Mouse (Mus musculus) heart, embryonic 11.5 days (tissue): ENCODE data around the gene Gtf2ird1. TPM values are rescaled to one million over a fixed set of nuclear protein-coding genes. Genes with fewer than 3 reads are reported as not detected.

Experiments used
- ATAC-seq: fragments of 200-750 bp; cut with Nextera tagmentation; replicated peaks from 2 replicates; pipeline ENCODE4 v1.8.0; 2017; ENCODE audit warnings: moderate library complexity; ENCODE audit not compliant: insufficient number of reproducible peaks, low FRiP score, low TSS enrichment
- H3K27ac ChIP-seq: fragments of 300-500 bp; sonication (generic); 2 replicates; pipeline ENCODE4 v1.5.1; 2014; ENCODE audit warnings: mild to moderate bottlenecking, low read depth, low read length
- H3K27me3 ChIP-seq: fragments of 300-500 bp; sonication (generic); 2 replicates; pipeline ENCODE4 v1.6.1; 2014; ENCODE audit warnings: mild to moderate bottlenecking, low read length, mixed read lengths; ENCODE audit not compliant: control insufficient read depth, insufficient read depth
- H3K36me3 ChIP-seq: fragments of 300-500 bp; sonication (generic); 2 replicates; pipeline ENCODE4 v1.6.1; 2014; ENCODE audit warnings: mild to moderate bottlenecking, low read length, moderate library complexity, mixed read lengths; ENCODE audit not compliant: control insufficient read depth, insufficient read depth
- H3K4me1 ChIP-seq: fragments of 300-500 bp; sonication (generic); 2 replicates; pipeline ENCODE4 v1.6.1; 2014; ENCODE audit warnings: low read length; ENCODE audit not compliant: control insufficient read depth, insufficient read depth
- H3K4me2 ChIP-seq: fragments of 300-500 bp; sonication (generic); 2 replicates; pipeline ENCODE4 v1.6.1; 2014; ENCODE audit warnings: mild to moderate bottlenecking, moderate library complexity
- H3K4me3 ChIP-seq: fragments of 300-500 bp; sonication (generic); 2 replicates; pipeline ENCODE4 v1.5.1; 2014; ENCODE audit warnings: low read depth, low read length
- H3K9ac ChIP-seq: fragments of 300-500 bp; sonication (generic); 2 replicates; pipeline ENCODE4 v1.6.1; 2014; ENCODE audit warnings: mild to moderate bottlenecking, low read depth, low read length, moderate library complexity
- H3K9me3 ChIP-seq: fragments of 300-500 bp; sonication (generic); replicated peaks from 2 replicates; pipeline ENCODE4 v1.6.1; 2016; ENCODE audit warnings: low read length; ENCODE audit not compliant: control insufficient read depth
- WGBS: fragments of 180-500 bp; shearing (Covaris S2); extraction: QIAGEN DNeasy Blood & Tissue Kit; methylation state at CpG from one replicate; pipeline ENCODE4 v1.1.7; 2014; ENCODE audit not compliant: insufficient replicate concordance; 5-methylcytosine and 5-hydroxymethylcytosine counted together
- polyA plus RNA-seq: library from polyadenylated mRNA; unstranded; fragments of >200 nt; fragmentation: Nextera tagmentation; extraction: Ambion mirVana; gene quantifications from 2 replicates; pipeline ENCODE4 v1.2.1, GENCODE M21; 2014

Gene Gtf2ird1
- polyA plus RNA-seq, 1 experiment from 2014 or later, result 49.0 TPM

DNA sequence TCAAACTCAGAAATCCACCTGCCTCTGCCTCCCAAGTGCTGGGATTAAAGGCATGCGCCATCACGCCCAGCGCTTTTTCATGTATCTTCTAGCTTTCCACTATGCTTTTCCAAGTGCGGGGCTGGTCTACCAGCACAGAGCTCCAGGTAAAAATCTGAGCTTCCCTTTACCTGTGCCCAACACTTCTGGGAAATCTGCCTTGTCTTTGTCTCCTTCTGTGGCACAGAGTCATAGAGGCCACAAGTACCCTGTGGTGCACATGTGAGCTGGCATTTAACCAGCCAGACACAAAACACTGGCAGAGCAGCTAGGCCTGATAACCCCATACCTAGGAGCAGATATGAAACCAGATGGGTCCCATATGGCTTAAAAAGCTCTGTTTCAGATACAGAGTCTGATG is 36.4 kb upstream of the Gtf2ird1 start:
- H3K27me3 ChIP-seq, result no peaks in the 10 kb centered on the region
- H3K4me1 ChIP-seq, result peaks cover 2% of the 10 kb centered on the region; the same call in 1 of the 2 replicates
- 96% methylated on average over 4 of the region's 4 CpGs for WGBS
- H3K4me2 ChIP-seq, result no peak overlapping the region
- ATAC-seq, result no peak
- H3K4me3 ChIP-seq, result no peak overlapping the region
- peaks cover 7% of the 10 kb centered on the region for H3K36me3 ChIP-seq
- no peaks in the 10 kb centered on the region for H3K9me3 ChIP-seq
- no peak overlapping the region for H3K27ac ChIP-seq
- H3K9ac ChIP-seq, result no peak overlapping the region

DNA sequence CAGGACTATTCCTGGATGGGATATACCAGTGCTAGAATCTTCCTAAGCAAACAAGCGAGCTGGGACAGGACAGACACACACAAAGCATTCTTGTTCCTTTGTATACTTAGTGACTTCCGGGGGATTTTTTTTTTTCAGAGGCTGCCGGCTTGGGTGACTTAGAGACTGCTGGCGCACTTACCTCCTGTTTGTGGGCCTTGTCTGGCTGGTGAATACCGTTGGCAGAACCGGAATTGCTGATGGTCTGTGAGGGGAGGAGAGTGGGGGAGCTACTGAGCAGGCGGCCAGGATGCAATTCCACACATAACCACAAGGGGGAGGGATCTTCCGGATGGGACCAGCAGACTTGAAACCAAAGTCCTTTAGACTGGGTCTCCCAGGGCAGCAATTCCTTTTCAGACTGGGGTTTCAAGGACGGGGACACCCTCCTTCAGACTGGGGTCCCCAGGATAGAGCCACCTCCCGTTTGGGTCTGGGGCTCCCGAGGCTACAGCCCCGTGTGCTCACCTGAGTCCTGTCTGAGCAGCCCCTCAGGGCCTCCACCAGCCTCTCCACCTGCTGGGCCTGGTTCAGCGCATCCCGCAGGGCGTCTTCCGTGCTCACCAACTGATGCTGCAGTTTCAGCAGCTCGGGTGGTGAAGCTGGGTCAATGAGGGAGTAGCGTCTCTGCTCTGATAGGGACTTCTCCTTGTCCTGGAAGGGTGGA is 35.3 kb upstream of the Gtf2ird1 start:
- H3K27me3 ChIP-seq, result no peaks in the 10 kb centered on the region
- WGBS, result 25% methylated on average over 18 of the region's 18 CpGs
- H3K9me3 ChIP-seq, result no peaks in the 10 kb centered on the region
- peak overlapping the region; percentile 8; the same call in 1 of the 2 replicates for H3K4me2 ChIP-seq
- peaks cover 5% of the 10 kb centered on the region for H3K36me3 ChIP-seq
- 0 out of 2 replicates have a peak overlapping the region, but pooled peaks have one; percentile 28 for H3K9ac ChIP-seq
- H3K4me3 ChIP-seq, result no peak overlapping the region
- no peak for ATAC-seq
- no peak overlapping the region for H3K27ac ChIP-seq
- H3K4me1 ChIP-seq, result peaks cover 2% of the 10 kb centered on the region; the same call in 1 of the 2 replicates

DNA sequence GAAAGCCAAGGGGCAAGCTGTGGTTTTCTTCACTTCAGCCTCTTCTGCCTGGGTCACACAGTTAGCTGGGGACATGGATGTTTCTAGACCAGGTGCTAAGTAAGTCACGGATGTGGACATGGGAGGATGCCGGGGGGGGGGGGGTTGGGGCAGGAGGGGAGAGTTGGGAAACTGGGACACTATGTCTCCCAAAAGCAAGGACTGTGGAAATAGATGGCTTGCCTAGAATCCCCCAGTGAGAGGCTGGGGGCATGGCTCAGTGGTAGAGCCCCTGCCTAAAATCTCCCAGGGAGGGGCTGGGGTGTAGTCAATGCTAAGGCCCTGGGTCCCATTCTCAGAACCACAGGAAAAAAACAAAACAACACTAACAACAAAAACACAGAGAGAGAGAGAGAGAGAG is 34.7 kb upstream of the Gtf2ird1 start:
- Histone ChIP-seq H3K4me3 (no peak overlapping the region), H3K36me3 (peaks cover 5% of the 10 kb centered on the region), H3K4me1 (peaks cover 2% of the 10 kb centered on the region; the same call in 1 of the 2 replicates), H3K9ac (no peak overlapping the region), H3K27ac (no peak overlapping the region), H3K9me3 (no peaks in the 10 kb centered on the region), H3K4me2 (no peak overlapping the region), H3K27me3 (no peaks in the 10 kb centered on the region)
- ATAC-seq, result no peak
- 79% methylated on average over 2 of the region's 2 CpGs for WGBS

DNA sequence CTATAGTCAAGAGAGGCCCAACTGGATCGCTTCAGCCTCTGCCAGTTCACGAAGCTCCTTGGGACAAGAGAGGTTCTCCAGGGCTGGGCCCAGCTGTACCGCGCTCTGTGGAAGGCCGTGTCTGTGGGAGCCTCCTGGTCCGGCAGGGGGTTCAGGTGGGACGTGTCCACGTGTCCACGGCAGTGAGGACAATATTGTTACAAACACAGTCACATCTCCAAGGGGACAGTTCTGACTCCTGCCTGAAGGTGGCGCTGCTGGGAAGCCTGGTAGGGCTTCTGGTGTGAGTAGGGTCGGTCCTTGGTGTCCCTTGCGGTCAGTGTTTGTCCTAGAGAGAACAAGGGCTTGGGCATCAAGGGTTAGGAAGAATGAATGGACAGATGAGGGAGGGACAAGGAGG is 33.9 kb upstream of the Gtf2ird1 start:
- Histone ChIP-seq H3K4me2 (no peak overlapping the region), H3K27me3 (no peaks in the 10 kb centered on the region), H3K36me3 (peaks cover 5% of the 10 kb centered on the region), H3K9ac (no peak overlapping the region), H3K4me3 (no peak overlapping the region), H3K9me3 (no peaks in the 10 kb centered on the region), H3K27ac (no peak overlapping the region), H3K4me1 (peaks cover 2% of the 10 kb centered on the region; the same call in 1 of the 2 replicates)
- ATAC-seq, result no peak
- 86% methylated on average over 12 of the region's 12 CpGs for WGBS

DNA sequence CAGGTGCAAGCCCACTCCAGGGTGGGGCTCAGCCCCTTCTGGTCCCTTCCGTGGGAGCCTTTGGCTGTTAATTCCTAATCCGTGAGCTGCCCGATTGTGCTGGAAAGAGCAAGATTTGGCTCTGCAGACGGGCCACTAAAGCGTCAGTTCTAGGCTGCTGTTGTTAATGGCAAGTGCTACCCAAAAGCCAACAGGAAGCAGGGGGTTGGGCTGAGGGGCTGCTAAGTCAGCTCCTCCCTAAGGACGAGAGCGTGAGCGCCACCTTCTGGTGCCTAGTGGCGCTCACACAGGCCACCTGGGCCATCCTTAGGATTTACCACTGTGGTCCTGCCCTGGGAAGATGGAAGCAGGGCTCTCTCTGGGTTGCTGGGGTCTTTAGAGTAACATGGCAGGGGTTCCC is 33.1 kb upstream of the Gtf2ird1 start:
- H3K4me1 ChIP-seq, result peaks cover 2% of the 10 kb centered on the region; the same call in 1 of the 2 replicates
- no peaks in the 10 kb centered on the region for H3K27me3 ChIP-seq
- H3K4me3 ChIP-seq, result no peak overlapping the region
- no peak overlapping the region for H3K9ac ChIP-seq
- H3K36me3 ChIP-seq, result peaks cover 5% of the 10 kb centered on the region
- H3K4me2 ChIP-seq, result no peak overlapping the region
- no peak for ATAC-seq
- no peak overlapping the region for H3K27ac ChIP-seq
- H3K9me3 ChIP-seq, result no peaks in the 10 kb centered on the region
- 18% methylated on average over 9 of the region's 9 CpGs for WGBS

DNA sequence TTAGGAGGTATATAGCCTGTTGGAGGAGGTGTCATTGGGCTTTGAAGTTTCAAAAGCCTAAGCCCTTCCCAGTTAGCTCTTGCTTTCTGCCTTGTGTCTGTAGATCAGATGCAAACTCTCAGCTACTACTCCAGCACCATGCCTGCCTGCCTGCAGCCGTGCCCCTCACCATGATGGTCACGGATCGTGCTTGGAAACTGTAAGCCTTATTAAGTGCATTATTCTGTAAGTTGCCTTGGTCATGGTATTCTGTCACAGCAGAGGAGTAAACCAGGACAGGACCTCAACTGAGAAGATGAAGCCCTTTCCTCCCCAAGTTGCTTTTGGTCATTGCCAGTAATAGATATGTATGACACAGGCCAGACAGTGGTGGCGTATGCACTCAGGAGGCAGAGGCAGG is 32.1 kb upstream of the Gtf2ird1 start:
- Histone ChIP-seq H3K4me3 (no peak overlapping the region), H3K27ac (no peak overlapping the region), H3K4me2 (no peak overlapping the region), H3K9me3 (no peaks in the 10 kb centered on the region), H3K36me3 (peaks cover 5% of the 10 kb centered on the region), H3K27me3 (no peaks in the 10 kb centered on the region), H3K9ac (no peak overlapping the region), H3K4me1 (peaks cover 2% of the 10 kb centered on the region; the same call in 1 of the 2 replicates)
- WGBS, result 92% methylated on average over 4 of the region's 4 CpGs
- no peak for ATAC-seq

DNA sequence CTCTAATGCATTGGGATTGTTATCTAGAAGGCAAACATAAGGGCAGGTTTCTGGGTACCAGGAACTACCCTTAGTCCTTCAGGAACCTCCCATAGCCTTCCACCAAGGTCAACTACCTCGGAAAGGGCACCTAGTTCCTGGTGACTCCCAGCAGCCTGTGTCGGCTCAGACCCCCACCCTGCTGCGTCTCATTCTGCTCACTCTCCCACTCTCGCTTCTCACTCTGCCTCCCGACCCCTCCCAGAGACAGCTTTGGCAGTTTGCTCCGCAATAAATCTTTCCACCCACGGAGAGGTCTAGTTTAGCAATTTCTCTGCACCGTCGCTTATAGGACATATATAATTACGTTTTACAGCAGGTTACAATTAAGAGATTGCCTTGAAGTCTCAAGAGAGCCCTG is 31.5 kb upstream of the Gtf2ird1 start:
- Histone ChIP-seq H3K4me3 (no peak overlapping the region), H3K36me3 (peaks cover 5% of the 10 kb centered on the region), H3K4me1 (peaks cover 2% of the 10 kb centered on the region; the same call in 1 of the 2 replicates), H3K27me3 (no peaks in the 10 kb centered on the region), H3K9ac (no peak overlapping the region), H3K9me3 (no peaks in the 10 kb centered on the region), H3K4me2 (no peak overlapping the region), H3K27ac (no peak overlapping the region)
- 75% methylated on average over 10 of the region's 10 CpGs for WGBS
- ATAC-seq, result no peak

DNA sequence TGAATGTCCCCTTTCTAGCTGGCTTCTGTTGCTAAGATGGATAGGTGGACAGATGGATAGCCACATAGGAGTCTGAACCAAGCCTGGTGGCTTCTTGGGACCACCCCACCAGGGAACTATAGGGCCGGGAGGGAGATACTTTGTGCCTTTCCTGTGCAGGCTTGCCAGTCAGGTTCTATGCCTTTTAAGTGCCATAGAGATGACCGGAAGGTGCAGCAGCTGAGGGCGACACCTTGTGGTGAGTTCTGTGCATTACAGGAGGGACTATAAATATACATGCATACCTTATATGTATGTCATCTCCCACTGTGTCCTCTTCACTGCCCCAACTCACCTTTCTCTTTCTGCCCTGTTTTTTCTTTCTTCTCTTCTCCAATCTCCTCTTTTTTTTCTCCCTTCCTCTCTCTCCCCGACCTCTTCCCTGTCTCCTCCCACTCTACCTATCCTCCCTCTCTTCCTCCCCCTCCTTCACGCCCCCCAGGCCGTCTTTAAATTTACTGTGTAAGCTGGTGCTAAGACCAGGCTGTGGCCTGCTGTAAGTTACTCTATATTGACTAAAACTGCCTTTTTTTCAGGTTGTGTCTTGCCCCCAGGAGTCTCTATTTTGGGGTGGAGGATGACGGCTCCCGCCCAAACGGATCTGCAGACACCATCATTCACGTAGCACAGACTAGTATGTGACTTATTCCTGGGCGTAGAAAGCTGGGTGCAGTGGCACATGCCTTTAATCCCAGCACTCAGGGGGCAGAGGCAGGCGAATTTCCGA is 29.6 kb upstream of the Gtf2ird1 start:
- ATAC-seq, result no peak; the same call in 1 of the 2 replicates
- Histone ChIP-seq H3K9me3 (no peaks in the 10 kb centered on the region), H3K4me1 (no peaks in the 10 kb centered on the region; the same call in 1 of the 2 replicates), H3K27ac (no peak overlapping the region), H3K4me2 (no peak overlapping the region), H3K27me3 (no peaks in the 10 kb centered on the region), H3K9ac (no peak overlapping the region), H3K4me3 (no peak overlapping the region), H3K36me3 (peaks cover 5% of the 10 kb centered on the region)
- WGBS, result 55% methylated on average over 13 of the region's 13 CpGs
